Mouse (Mus musculus) layer of hippocampus, adult 9-10 months (tissue): ENCODE measurements around the gene Rgs7.

Source experiments
- DNase-seq: peaks from one replicate; pipeline ENCODE4 v3.0.0; 2022; ENCODE audit warnings: low spot score

Gene Rgs7

DNA sequence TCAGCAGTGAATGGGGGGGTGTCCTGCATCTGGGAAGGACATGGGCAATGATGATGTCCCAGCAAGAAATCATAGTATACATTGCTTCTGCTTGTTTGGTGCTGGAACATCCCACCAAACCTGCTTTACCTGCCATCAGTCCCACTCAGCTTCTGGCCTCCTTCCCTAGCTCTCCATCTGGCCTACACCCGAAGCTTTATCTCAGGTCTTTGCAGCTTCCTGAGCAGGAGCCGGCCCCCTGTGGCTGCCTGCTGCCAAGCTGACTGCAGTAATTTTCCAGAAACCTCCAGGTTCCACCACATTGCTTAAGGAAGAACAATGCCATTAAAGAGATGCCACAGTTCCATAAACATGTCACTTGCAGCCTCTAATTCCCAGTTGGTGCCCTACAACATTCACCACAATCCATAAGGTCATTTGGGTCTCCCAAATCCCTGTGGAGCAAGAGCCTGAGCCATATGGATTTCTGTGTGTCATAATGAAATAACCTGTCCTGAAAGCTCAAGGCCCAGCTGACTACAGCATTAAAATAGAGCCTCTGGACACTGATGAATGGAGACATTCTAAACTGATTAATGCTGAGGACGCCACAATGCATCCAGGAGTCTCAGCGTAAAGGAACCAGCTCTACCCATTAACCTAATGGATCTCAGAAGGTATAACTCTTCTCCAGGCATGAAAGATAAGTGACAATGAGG is 60.8 kb downstream of the Rgs7 start:
- DNase-seq, result no peak

DNA sequence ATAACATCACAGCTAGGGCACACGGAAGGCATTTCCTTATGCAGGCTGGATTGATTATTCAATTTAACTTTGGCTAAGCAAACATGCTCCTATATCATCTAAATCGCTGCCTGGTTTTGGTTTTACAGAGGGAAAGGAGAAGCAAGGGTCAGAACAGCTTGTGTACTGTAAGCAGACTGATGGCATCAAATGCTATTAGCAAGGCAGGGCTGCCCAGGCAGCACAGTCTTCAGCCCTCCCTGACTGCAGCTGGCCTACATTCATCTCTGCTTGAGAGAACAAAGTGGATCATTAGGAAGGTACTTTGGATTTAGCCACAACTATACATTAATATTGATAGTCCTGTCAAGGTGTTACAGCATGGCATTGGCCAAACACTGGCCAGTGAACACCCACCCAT is 65.2 kb downstream of the Rgs7 start:
- DNase-seq, result no peak

DNA sequence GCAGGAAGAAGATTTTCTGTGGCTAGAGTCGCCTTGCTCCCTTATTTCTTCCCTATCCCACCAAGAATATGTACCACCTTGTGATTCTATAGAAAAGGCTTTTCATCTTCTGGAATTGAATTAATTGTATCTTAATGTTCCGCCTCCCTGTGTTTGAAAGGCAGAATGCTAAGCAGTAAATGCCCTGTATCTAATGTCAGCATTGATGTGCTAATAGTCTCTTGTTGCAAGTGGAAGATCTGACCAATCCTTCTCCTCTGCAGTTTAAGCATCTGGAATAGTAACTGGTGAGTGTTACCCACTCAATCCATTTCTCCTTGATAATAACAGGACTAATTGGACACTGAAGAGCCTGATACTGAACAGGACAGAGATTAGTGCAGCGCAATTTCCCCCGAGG is 65.9 kb downstream of the Rgs7 start:
- DNase-seq, result no peak

DNA sequence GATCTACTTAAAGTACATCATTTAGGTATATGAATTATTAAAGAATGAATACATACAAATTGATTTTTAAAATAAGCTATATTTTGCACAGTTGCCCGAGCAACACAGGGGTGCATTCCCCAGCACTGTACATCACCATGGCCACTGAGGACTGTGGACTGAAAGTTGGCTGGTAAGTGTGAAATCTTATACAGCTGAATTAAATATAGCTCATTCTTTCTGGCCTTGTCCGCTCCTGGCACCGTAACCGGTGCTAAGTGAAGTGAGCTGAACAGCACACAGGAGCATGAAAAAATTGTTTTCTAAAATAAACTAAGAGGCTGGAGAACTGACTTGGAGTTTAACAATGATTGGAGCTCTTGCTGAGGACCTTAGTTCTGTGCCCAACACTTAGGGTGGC is 71.4 kb downstream of the Rgs7 start:
- no peak for DNase-seq

DNA sequence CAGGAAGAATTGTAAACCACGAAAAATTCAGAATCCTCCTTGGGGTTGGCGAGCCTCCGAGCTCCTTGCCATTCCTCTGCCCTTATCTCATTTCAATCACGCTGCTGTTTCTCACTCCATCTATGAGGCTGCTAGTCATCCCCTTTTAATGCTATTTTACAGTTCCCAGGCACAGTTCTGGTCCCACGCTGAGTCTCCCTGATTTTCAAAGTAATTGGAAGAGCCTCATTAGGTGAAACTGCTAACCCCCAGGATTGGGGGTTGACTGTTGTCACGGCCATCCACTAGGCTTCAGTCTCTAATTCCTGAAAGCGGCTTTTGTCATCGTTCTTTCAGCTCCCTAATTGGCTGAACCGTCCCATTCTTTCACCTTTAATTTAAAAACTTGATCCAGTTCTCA is 76.6 kb downstream of the Rgs7 start:
- no peak for DNase-seq

DNA sequence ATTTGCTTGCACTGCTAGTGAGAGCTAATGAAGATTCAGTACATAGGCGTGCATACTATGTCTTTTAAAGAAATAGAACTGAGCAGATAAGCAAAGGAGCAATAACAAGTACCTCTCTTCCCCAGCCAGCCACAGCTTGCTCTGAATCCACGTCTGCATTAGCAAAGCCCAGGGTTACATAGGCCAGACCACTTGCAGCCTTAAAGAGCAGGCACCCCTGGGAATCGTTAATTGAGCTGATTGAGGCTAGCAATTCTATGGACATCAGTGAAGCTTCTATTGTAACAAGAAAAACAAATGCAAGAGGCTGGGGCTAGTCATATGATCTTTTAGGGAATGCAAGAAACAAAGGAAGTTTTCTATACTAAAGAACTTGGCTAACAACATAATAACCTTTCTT is 81.9 kb downstream of the Rgs7 start:
- DNase-seq, result no peak

DNA sequence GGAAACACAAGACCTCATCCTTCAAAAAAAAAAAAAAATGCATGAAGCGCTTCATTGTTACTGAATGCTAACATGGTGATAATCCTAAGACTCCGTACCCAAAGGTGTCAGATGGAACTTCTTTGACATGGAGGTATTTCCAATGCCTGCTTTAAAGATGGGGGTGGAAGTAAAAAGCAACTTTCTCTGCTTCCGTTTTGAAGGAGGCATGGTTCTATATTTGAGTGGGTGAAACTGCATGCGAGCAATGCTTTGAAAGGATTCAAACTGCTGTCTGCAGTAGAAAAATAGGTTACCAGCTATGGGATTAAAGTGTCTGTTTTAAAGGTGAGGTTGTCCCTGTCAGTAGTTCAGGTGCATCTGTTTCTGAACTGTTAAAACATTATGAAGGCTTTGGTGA is 100.4 kb downstream of the Rgs7 start:
- DNase-seq, result no peak

DNA sequence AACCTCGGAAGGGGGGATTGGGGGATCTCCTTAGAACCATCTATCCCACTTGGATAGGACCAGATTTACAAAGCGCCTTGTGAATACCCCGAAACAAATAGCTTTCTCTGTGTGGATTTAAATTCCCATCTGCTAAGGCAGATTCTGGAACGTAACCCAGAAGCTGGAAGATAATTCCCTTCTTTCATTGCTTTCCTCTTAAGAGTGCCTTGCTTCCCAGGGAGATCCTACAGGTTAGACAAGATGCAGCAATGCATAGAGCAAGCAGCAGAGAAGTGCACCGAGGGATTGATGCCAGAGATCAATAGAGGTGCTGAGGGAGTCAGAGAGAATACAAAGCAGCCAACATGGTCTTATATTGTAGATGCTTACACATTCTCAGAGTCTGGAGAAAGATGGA is 103.0 kb downstream of the Rgs7 start:
- no peak for DNase-seq

DNA sequence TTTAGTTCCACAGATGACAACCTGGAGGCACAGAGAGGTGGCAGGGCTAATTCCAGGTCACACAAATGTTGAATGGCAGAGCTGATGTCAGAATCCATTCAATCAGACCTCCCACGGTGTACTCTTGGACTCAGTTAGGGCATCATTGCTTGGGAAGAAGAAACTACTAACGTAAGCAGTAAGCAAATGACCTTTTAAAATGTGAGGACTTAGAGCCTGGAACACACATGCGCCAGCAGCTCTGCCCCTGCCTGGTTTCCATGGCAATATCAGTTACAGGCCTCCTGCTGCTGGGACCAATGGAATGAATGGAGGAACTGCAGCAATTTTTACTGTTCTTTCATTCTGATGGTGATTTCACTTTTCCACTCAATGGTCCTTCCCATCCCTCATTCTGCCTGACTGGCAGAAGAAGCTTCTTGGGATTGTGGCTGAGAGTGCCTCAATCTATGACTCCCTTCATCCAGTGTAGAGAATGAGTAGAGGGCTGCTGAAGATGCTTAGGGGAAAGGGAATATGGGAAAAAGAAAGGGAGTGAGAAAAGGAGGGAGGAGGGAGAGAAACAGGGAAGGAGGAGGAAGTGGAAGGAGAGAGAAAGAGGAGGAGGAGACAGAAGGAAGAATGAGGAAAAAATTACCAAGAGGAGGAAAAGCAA is 106.6 kb downstream of the Rgs7 start:
- DNase-seq, result no peak

DNA sequence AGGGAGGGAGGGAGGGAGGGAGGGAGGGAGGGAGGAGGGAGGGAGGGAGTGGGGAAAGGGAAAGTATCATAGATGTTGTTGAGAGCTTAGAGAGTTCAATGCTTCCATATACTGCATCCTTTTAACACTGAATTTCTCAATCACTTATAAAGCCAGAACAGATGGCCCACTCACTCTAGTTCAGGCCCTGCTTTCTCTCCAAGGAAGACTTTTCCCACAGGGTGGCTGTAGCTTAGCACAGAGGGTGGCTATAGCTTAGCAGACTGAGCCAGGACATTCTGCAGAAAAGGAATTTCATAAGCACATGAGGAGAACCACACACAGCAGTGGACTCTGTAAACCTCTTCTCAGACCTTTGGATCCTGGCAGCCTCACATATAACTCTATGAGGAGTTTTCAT is 119.7 kb downstream of the Rgs7 start:
- DNase-seq, result no peak

DNA sequence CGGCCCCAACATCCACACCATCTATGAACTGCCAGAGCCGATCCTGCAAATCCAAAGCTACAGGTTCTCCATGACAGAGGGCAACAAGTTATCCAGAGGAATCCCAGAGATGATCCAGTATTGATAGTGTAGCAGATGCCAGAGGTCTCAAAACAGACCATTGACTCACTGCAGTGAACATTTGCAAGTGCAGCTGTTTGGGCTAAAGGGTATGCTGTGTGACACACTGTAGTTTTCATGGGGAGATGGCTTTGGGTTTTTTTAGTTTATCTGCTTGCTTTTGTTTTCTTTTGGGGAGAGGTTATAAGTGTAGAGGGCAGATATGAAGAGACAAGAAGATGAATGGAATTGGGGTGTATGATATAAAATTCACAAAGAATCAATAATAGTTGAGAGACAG is 124.2 kb downstream of the Rgs7 start:
- no peak for DNase-seq

DNA sequence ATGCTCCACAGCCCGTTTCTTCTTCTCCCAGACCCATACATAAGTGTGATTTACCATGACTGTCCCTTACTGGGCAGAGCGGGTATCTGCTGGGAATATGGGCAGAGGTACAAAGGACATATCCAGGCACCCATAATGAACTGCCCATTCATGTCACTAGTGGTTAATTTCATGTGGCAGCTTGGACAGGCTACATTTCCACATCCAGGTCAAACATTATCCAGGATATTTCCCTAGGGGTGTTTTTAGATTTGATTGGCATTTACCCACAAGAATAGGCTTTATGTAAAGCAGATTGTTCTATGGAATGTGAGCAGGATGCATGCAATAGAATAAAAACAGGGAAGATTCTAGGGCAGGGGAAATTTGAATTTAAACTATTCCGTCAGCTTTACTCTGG is 128.7 kb downstream of the Rgs7 start:
- DNase-seq, result no peak

DNA sequence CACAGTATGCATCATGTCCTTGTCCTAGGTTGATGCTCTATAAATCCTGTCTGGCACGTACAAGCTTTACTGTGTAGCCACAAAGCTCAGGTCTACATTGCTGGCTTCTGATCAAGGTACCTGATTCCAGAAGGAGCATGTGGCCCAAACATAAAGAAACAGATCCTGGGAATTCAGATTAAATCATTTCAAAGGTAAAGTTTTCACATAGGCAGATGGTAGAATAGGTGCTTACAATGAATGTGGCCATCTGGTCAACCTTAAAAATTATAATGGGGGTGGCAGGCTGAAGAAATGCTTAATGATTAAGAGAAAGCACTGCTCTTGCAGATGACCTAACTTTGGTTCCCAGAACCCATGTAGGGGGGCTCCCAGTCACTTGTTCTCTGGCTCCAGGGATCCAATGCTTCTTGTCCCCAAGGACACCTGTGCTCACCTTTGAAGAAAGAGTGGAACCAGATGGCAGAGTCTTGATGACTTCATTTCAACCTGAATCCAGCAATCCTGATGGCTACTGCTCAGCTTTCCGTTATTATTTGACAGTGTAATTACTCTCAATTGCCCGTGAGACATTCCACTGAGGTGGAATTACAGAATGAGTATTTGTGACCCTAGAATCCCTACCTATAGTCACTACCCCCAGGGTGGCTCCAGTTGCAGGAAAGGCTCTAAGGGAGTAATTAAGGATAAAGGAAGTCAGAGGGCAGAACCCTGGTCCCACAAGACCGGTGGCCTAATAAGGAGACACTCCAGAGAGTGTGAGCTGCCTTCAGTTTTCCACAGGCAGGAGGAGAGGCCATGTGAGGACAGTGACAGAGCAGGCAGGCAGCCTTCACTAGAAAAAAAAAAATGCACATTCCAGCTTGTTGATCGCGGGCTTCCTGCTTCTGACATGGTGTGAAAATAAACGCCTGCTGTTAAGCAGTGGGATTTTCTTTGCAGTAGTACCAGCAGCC is 132.6 kb downstream of the Rgs7 start:
- no peak for DNase-seq

DNA sequence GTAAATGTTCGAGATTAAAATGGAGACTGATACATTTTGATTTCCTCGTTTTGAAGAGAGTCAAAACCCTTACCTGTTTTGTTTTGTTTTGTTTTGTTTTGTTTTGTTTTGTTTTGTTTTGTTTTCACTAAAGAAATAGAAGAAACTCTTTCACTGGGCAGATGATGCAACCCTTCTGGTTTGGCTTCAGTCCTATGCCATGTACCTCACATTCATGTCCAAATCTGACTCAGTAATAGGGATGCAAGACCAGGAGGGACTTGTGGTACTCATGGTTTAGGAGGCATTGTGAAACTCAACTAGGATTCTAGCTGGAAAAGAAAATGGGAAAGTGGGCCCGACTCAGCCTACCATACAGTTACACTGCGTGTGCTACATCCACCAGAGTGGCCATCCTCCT is 139.4 kb downstream of the Rgs7 start:
- no peak for DNase-seq

DNA sequence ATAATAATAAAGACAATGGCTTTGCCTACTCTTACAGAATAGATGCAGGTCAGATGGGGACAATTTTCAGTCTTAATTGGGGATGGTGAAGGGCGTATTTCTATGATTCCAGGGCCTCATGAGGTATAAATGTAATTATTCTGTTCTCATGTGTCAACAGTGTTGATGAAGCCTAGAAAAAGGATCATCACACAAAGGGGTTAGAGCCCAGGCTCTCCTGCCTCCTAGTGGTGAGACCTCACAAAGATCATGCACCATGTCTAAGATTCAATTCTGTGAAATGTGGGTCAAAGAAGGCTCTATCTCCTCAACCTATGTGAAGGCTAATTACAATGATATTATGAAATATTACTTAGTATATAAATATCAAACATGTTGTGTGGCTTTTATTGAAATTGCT is 146.1 kb downstream of the Rgs7 start:
- DNase-seq, result no peak

DNA sequence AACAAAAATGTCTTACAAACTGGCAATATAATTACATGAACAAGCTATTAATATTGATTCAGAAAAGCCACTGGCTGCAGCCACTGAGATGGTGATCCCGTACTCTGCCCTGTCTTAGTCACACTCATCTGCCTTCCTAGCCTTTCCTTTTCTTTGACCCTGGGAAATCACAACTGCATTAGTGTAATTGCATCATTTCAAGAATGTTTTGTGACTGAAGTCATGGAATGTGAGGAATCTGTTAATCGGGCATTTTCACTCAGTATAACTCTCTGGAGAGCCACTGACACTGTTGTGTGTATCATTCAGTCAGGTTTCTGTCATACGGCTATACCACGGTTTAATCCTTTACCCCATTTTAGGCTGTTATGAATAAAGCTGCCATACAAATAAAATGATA is 156.1 kb downstream of the Rgs7 start:
- no peak for DNase-seq

DNA sequence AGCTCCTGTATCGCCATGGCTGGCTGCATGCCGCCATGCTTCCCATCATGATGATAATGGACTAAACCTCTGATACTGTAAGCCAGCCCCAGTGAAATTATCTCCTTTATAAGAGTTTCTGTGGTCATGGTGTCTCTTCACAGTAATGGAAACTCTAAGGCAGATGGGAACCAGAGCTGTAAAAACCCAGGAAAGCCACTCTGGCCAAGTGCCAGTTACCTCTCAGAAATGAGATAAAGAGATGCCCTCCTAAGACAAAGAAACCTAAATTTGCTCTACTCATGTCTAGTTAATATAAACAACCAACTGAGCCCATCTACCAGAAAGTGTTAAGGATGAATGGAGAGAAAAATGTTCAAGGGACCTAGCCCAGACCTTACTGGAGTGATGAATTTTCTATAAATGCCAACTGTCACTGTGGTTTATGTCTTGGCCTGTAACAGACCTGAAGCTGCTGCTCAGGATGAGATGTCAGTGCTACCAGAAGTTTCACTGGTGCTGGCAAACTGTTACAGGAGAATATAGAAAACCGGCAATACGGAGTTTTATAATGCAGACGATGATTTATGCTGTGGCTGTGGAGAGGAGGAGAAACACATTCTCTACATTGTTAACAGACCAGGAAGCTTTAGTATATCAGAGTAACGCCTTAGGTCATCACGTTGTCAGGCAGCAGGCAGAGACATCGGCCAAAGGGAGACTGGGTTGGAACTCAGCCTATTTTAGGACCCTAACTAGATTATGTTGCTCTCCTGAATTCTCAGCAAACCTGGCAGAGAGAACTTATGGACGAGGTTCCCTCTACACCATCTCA is 159.1 kb downstream of the Rgs7 start:
- DNase-seq, result no peak

DNA sequence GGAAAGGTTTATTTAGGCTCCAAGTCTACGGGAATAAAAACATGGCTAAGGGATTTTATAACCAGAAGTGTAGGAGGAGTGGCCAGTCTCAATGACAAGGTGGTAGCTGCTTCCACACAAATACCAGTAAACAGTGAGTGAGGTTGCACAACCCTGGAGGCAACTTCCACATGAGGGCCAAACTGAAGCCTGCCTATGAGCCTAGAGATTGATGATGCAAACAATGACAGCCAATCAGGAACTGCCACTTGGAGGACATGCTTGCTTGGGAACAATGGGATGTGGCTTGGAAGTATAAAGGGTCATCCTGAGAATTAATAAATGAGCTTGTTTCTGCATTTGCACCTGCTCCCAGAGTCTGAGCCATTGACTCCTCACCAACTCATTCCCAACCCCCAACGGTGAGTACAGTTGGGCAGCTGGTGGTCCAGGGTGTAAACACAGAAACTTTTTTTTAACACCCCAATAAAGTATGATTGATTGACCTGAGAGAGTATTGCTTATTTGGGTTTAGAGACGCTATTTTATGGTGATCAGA is 162.3 kb downstream of the Rgs7 start:
- DNase-seq, result no peak

DNA sequence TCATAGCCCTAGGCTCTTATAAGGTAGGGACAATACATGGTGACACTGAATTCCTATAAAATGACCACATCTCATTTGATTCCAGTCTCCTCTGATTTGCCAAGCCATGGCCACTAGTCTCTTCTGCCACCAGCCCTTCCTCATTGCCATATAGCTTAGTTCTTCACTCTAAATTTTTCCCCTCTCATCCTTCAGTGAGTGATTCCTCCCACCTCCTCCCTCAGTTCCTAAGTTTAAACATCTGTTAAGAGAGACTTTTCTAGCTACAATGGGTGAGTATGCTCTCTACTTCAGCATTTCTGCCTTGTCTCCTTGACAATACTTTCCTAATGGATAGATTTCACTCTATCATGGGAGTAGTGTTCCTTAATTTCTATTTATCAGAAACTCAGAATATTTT is 169.5 kb downstream of the Rgs7 start:
- no peak for DNase-seq

DNA sequence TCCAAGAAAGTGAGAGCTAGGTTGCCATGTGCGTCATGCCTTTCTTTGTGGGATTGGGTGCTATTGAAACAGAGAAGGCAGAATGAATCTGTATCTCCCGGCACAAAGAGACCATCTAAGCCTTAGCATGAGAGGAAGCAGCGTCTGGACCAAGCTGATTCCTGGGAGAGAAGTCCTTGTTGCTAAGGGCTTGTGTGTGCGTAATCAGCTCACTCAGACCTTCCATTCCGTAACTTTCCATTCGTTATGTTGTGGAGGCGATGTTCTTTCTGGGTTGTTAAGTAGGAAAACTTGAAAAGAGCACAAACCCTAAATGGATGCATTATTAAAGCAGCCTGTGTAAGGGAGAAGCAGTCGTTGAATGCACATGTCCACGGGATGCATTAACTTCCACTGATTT is 173.1 kb downstream of the Rgs7 start:
- no peak for DNase-seq

DNA sequence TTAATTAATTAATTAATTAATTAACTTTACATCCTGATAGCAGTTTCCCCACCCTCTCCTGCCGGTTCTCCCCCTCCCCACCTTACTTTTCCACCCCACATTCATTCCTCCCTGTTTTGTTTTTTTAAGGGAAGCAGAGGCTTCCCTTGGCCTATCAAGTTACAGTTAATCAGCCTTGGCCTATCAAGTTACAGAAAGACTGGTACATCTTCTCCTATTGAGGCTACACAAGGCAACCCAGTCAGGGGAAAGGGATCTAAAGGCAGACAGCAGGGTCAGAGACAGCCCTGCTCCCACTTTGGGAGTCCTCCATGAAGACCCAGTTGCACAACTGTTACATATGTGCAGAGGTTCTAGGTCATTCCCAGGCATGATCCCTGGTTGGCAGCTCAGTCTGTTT is 175.0 kb downstream of the Rgs7 start:
- no peak for DNase-seq

DNA sequence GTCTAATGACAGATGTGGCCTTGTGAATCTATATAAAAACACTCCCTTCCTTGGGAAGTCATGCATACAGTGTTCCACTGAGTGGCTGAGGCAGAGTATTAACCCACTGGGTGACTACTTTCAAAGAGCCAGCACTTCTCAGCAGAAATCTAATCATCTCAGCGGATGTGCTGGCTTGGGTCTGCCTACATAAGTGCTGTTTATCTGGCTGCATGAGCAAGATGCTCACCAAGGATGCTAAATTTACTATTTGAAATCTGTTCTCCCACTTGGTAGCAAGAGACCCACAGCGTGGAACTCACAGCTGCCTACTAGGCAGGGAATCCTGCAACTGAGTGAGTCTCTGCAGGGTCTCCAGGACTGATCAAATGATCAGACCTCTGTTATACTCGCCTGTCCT is 184.7 kb downstream of the Rgs7 start:
- DNase-seq, result no peak
